Mouse (Mus musculus) ES-E14 (cell line): ENCODE data around the gene Sema4a. TPM values are rescaled to one million over a fixed set of nuclear protein-coding genes. Genes with fewer than 3 reads are reported as not detected.

Experiments used
- DNase-seq: peaks from one replicate; pipeline ENCODE4 v3.0.0-alpha.2; 2013; ENCODE audit warnings: low read depth, low spot score
- H3K27ac ChIP-seq: 2 replicates; pipeline ENCODE4 v1.5.1; 2012; ENCODE audit warnings: low read depth, mild to moderate bottlenecking, low read length, moderate library complexity, mixed read lengths; ENCODE audit not compliant: poor library complexity, insufficient read depth, severe bottlenecking
- H3K36me3 ChIP-seq: 2 replicates; pipeline ENCODE4 v1.6.1; 2012; ENCODE audit warnings: mild to moderate bottlenecking, low read length, moderate library complexity, mixed read lengths; ENCODE audit not compliant: control insufficient read depth, poor library complexity, insufficient read depth, severe bottlenecking
- H3K4me1 ChIP-seq, 2 experiments: fragments of 150-350 bp in 1 of 2; sonication (generic) in 1 of 2; 2 replicates each; pipeline ENCODE4 v1.6.1; 2012; ENCODE audit warnings: low read length in 2 of 2, mild to moderate bottlenecking in 1 of 2, mixed read lengths in 1 of 2; ENCODE audit not compliant: control insufficient read depth in 2 of 2, insufficient read depth in 2 of 2, poor library complexity in 1 of 2
- H3K4me3 ChIP-seq, 2 experiments: fragments of 150-350 bp in 1 of 2; sonication (generic) in 1 of 2; 2 replicates each; pipeline ENCODE4 v1.5.1; 2012; ENCODE audit warnings: low read length in 2 of 2, low read depth in 1 of 2, mild to moderate bottlenecking in 1 of 2, mixed read lengths in 1 of 2; ENCODE audit not compliant: insufficient read depth in 1 of 2, poor library complexity in 1 of 2, severe bottlenecking in 1 of 2
- H3K9ac ChIP-seq: 2 replicates; pipeline ENCODE4 v1.6.1; 2012; ENCODE audit warnings: low read depth, mild to moderate bottlenecking, low read length, mixed read lengths; ENCODE audit not compliant: poor library complexity, insufficient read depth, severe bottlenecking
- H3K9me3 ChIP-seq: fragments of 150-350 bp; sonication (generic); 2 replicates; pipeline ENCODE4 v1.6.1; 2012; ENCODE audit warnings: low read depth, mild to moderate bottlenecking, low read length; ENCODE audit not compliant: control insufficient read depth, insufficient read depth
- CHD2 ChIP-seq: IDR thresholded peaks from 2 replicates; pipeline ENCODE4 v1.6.1; 2014; ENCODE audit warnings: mild to moderate bottlenecking, low read depth, low read length, inconsistent platforms
- HCFC1 ChIP-seq: IDR thresholded peaks from 2 replicates; pipeline ENCODE4 v1.6.1; 2012; ENCODE audit warnings: low read length, inconsistent platforms, borderline replicate concordance; ENCODE audit not compliant: insufficient read depth
- MAFK ChIP-seq: IDR thresholded peaks from 2 replicates; pipeline ENCODE4 v1.6.1; 2014; ENCODE audit warnings: mild to moderate bottlenecking, low read depth, low read length, inconsistent platforms; ENCODE audit not compliant: insufficient read depth
- ZC3H11A ChIP-seq: IDR thresholded peaks from 2 replicates; pipeline ENCODE4 v1.6.1; 2012; ENCODE audit warnings: low read depth, mild to moderate bottlenecking, inconsistent platforms, low read length, borderline replicate concordance
- ZNF384 ChIP-seq: IDR thresholded peaks from 2 replicates; pipeline ENCODE4 v1.6.1; 2012; ENCODE audit warnings: low read depth, low read length, inconsistent platforms
- in situ Hi-C, 2 experiments: fragments of 600-800 bp; cut with MboI; formaldehyde crosslinking; loops; one replicate each; pipeline ENCODE4 v1.15.1; 2025; ENCODE audit warnings: low sequenced_read_pairs in 2 of 2, inconsistent platforms in 1 of 2; ENCODE audit not compliant: unreplicated experiment in 2 of 2
- total RNA-seq: library from RNA; depleted of rRNA; stranded (reverse); fragments of 300-350 nt; gene quantifications from 2 replicates; pipeline ENCODE4 v1.2.3, GENCODE M21; 2012

Gene Sema4a
- total RNA-seq, 1 experiment = 8.8 TPM

DNA sequence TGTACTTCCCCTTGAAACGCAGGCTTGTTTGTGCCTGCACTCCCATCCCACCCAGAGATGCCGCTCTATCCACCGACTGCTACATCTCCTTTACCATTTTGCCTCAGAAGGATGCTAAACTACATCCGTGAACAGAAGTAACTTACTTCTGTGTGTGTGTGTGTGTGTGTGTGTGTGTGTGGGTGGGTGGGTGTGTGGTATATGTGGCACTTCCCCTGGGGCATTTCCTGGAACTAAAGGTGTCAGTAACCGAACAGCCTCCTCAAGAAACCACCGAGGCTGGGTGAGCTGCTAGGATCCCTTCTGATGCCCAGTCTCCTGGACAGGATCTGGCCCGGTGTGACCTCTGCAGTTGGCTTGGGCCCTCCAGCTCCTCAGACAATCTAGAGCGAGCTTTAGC, 7.0 kb downstream of the Sema4a start:
- no peak for DNase-seq
- in situ Hi-C loops = no loop called here
- no peak overlapping the region for H3K9ac ChIP-seq
- no peaks in the 10 kb centered on the region for H3K36me3 ChIP-seq
- peaks cover 2 to 12% of the 10 kb centered on the region in 2 experiments; a peak in 1 of 4 replicates for H3K4me1 ChIP-seq
- TF ChIP-seq CHD2 (no peak), ZC3H11A (no peak), ZNF384 (no peak), MAFK (no peak), HCFC1 (no peak)
- no peaks in the 10 kb centered on the region for H3K9me3 ChIP-seq
- H3K27ac ChIP-seq = no peak overlapping the region
- no peak overlapping the region for H3K4me3 ChIP-seq

GRCm38 (mm10) chr3:88453369-88453768, 7.6 kb downstream of the Sema4a start:
- Histone ChIP-seq H3K9ac (no peak overlapping the region), H3K36me3 (no peaks in the 10 kb centered on the region), H3K4me1 (peaks cover 2 to 12% of the 10 kb centered on the region in 2 experiments; a peak in 1 of 4 replicates), H3K4me3 (no peak overlapping the region), H3K9me3 (no peaks in the 10 kb centered on the region), H3K27ac (no peak overlapping the region)
- no peak for TF ChIP-seq HCFC1
- no peak for TF ChIP-seq ZC3H11A
- no peak for TF ChIP-seq MAFK
- TF ChIP-seq ZNF384 = no peak
- no peak for TF ChIP-seq CHD2
- in situ Hi-C loops = no loop called here
- no peak for DNase-seq

GRCm38 (mm10) chr3:88452716-88453115, 8.3 kb downstream of the Sema4a start:
- no peak for TF ChIP-seq MAFK
- Histone ChIP-seq H3K9me3 (no peaks in the 10 kb centered on the region), H3K27ac (no peak overlapping the region), H3K9ac (no peak overlapping the region), H3K4me1 (peaks cover 2 to 13% of the 10 kb centered on the region in 2 experiments; a peak in 1 of 4 replicates), H3K4me3 (no peak overlapping the region), H3K36me3 (no peaks in the 10 kb centered on the region)
- in situ Hi-C loops = no loop called here
- DNase-seq = no peak

GRCm38 (mm10) chr3:88452246-88452645, 8.7 kb downstream of the Sema4a start:
- no peak overlapping the region for H3K27ac ChIP-seq
- no peak overlapping the region for H3K9ac ChIP-seq
- DNase-seq = no peak
- in situ Hi-C loops = no loop called here
- H3K36me3 ChIP-seq = no peaks in the 10 kb centered on the region
- TF ChIP-seq ZNF384 (no peak), ZC3H11A (no peak), MAFK (no peak)
- no peak overlapping the region for H3K4me3 ChIP-seq
- H3K4me1 ChIP-seq = peaks cover 2 to 15% of the 10 kb centered on the region in 2 experiments; a peak in 1 of 4 replicates
- H3K9me3 ChIP-seq = no peaks in the 10 kb centered on the region

GRCm38 (mm10) chr3:88450379-88451131, 10.4 kb downstream of the Sema4a start:
- Histone ChIP-seq H3K9ac (no peak overlapping the region), H3K27ac (no peak overlapping the region), H3K9me3 (no peaks in the 10 kb centered on the region), H3K36me3 (no peaks in the 10 kb centered on the region), H3K4me1 (peaks cover 2 to 14% of the 10 kb centered on the region in 2 experiments; a peak in 1 of 4 replicates), H3K4me3 (no peak overlapping the region)
- no peak for DNase-seq
- in situ Hi-C loops = no loop called here
- TF ChIP-seq MAFK (no peak), ZC3H11A (no peak), HCFC1 (no peak), CHD2 (no peak), ZNF384 (no peak)
